Mouse (Mus musculus) liver, adult 2 months (tissue): ENCODE data around the gene Kcnn4.

Experiments used
- CTCF ChIP-seq: fragments of 200-500 bp; IDR thresholded peaks from 2 replicates; pipeline ENCODE4 v1.5.1; 2011; ENCODE audit warnings: low read depth, low read length, control low read depth
- POLR2A ChIP-seq: fragments of 200-500 bp; IDR thresholded peaks from 2 replicates; pipeline ENCODE4 v1.6.1; 2011; ENCODE audit warnings: low read length, control low read depth; ENCODE audit not compliant: insufficient read depth; ENCODE audit errors: extremely low read depth

DNA sequence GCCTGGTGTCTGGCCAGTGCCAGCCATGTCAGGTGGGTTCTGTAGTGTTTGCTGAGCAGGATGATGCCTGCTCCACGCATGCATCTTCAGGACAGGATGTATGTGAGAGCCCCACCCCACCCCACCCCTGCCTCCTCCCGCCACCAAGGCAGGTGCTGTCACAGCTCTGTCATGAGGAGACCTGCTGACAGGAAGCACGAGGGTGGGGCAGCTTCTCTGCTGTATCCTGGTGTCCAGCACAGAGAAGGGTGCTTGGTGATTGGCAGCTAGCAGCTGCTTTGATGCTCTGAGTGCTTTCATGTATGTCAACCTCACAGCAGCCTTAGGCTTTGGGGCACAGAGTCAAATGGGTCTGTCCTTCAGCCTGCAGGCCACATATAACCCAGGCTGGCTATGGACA, 43.6 kb downstream of the Kcnn4 start:
- no peak for TF ChIP-seq CTCF
- no peak for TF ChIP-seq POLR2A
